Mouse (Mus musculus) limb, embryonic 11.5 days (tissue): Measurements from ENCODE around the gene Tango2. TPM values are rescaled to one million over a fixed set of nuclear protein-coding genes. Genes with fewer than 3 reads are reported as not detected.

ENCODE experiments used
- ATAC-seq: fragments of 200-750 bp; cut with Nextera tagmentation; 2 replicates; pipeline ENCODE4 v1.8.0; 2017; ENCODE audit warnings: low read depth; ENCODE audit not compliant: insufficient number of reproducible peaks, low FRiP score, low TSS enrichment
- DNase-seq: peaks from one replicate; pipeline ENCODE4 v3.0.0-alpha.2; 2015; ENCODE audit warnings: low spot score
- H3K27ac ChIP-seq: fragments of 300-500 bp; sonication (generic); replicated peaks from 2 replicates; pipeline ENCODE4 v1.5.1; 2014; ENCODE audit warnings: low read depth, mild to moderate bottlenecking, low read length
- H3K27me3 ChIP-seq: fragments of 300-500 bp; sonication (generic); 2 replicates; pipeline ENCODE4 v1.6.1; 2014; ENCODE audit warnings: mild to moderate bottlenecking, low read length, mixed read lengths; ENCODE audit not compliant: control insufficient read depth, insufficient read depth
- H3K36me3 ChIP-seq: fragments of 300-500 bp; sonication (generic); 2 replicates; pipeline ENCODE4 v1.6.1; 2014; ENCODE audit warnings: mild to moderate bottlenecking, low read length, moderate library complexity, mixed read lengths; ENCODE audit not compliant: control insufficient read depth, insufficient read depth
- H3K4me1 ChIP-seq: fragments of 300-500 bp; sonication (generic); 2 replicates; pipeline ENCODE4 v1.6.1; 2014; ENCODE audit warnings: low read length, mixed read lengths; ENCODE audit not compliant: control insufficient read depth, insufficient read depth
- H3K4me2 ChIP-seq: fragments of 300-500 bp; sonication (generic); 2 replicates; pipeline ENCODE4 v1.6.1; 2014; ENCODE audit warnings: low read depth, mild to moderate bottlenecking, moderate library complexity; ENCODE audit not compliant: severe bottlenecking
- H3K4me3 ChIP-seq: fragments of 300-500 bp; sonication (generic); 2 replicates; pipeline ENCODE4 v1.5.1; 2014; ENCODE audit warnings: low read depth, low read length
- H3K9ac ChIP-seq: fragments of 300-500 bp; sonication (generic); 2 replicates; pipeline ENCODE4 v1.6.1; 2014; ENCODE audit warnings: mild to moderate bottlenecking, low read length
- H3K9me3 ChIP-seq: fragments of 300-500 bp; sonication (generic); 2 replicates; pipeline ENCODE4 v1.6.1; 2016; ENCODE audit warnings: low read length; ENCODE audit not compliant: control insufficient read depth
- WGBS: fragments of 180-500 bp; shearing (Covaris S2); extraction: QIAGEN DNeasy Blood & Tissue Kit; methylation state at CpG from one replicate; pipeline ENCODE4 v1.1.7; 2014; 5-methylcytosine and 5-hydroxymethylcytosine counted together
- polyA plus RNA-seq: library from polyadenylated mRNA; unstranded; fragments of >200 nt; fragmentation: Nextera tagmentation; extraction: Ambion mirVana; gene quantifications from 2 replicates; pipeline ENCODE4 v1.2.1, GENCODE M21; 2014

Tango2 gene
- polyA plus RNA-seq: 20.1 and 21.2 TPM in 2 replicates

DNA sequence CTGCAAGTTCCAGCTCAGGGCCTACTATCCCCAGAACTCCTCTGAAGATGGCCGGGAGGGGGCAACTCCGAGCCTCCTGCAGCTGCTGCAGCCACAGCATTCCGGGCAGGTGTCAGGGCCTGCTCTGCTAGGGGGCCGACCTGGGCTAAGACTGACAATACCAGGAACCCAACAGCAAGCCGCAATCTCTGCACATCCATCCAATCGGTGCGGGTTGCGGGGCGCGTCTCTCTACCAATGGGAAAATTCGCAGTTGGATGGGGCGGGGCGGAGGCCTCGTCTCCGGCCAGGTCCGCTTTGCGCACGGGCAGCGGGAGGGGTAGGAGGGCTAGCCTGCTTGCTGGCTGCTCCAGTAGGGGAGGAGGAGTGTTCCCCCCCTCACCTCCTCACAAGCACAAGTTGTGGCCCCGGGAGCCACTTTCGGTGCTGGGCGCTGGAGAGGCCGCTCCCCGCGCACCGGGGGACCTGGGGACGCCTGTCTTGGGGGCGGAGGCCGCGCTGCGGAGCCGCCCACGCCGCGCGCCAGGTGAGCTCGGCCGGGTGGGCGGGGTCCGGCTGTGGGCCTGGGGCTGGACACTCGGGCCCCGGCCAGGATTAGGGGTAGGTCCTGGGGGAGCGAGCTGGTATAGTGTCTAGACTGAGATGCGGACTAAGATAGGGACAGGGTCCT is at the start of gene Tango2, which contains the start of gene Arvcf:
Gene Tango2, minus strand, starts transcription at position 173 of the 670 bp plus-strand sequence.
Gene Arvcf, plus strand, starts transcription at position 252 of the 670 bp plus-strand sequence.
- peaks cover 14% of the 10 kb centered on the region for H3K27me3 ChIP-seq
- H3K9ac ChIP-seq: peak within 1 kb of the TSS; percentile 55
- under 1% methylated on average over 44 of the region's 44 CpGs for WGBS
- no peaks in the 10 kb centered on the region for H3K36me3 ChIP-seq
- H3K27ac ChIP-seq: no peak within 1 kb of the TSS
- H3K4me1 ChIP-seq: peaks cover 7% of the 10 kb centered on the region; the same call in 1 of the 2 replicates
- H3K4me3 ChIP-seq: peak within 1 kb of the TSS; percentile 71
- peak within 1 kb of the TSS; percentile 98 for H3K4me2 ChIP-seq
- ATAC-seq (peak; percentile 81), DNase-seq (peak; percentile 94)
- H3K9me3 ChIP-seq: no peaks in the 10 kb centered on the region

DNA sequence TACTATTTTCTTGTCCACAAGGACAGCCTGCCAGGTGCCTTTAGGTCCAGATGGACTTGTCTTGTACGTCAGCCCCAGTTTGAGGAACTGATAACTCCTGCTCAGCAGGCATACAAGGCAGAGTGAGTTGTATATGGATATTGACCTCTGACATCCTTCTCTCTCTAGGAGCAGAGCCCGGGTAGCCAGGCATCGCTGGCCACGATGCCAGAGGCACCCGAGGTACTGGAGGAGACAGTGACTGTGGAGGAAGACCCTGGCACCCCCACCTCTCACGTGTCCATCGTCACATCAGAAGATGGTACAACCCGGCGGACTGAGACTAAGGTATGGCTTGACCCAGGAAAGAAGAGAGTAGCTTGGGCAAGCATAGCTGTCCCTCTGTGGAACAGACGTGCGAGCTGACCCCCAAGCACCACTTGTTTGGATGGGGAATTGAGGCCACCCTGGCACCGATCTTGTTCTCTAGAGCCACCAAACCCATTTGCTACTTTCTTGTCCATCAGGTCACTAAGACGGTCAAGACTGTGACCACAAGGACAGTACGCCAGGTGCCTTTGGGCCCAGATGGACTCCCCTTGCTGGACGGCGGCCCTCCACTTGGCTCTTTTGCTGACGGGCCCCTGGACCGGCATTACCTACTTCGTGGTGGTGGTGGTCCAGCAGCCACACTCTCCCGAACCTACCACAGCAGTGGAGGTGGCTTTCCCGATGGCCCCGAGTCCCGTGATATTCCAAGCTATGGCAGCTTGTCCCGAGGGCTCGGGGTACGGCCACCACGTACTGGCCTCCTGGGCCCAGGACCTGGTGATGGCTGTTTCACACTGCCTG is 49.1 kb upstream of the Tango2 start:
- Histone ChIP-seq H3K27ac (no peak overlapping the region), H3K4me3 (no peak overlapping the region), H3K4me2 (no peak overlapping the region), H3K36me3 (peaks cover 26% of the 10 kb centered on the region), H3K27me3 (no peaks in the 10 kb centered on the region), H3K9me3 (no peaks in the 10 kb centered on the region), H3K4me1 (peaks cover 21% of the 10 kb centered on the region), H3K9ac (no peak overlapping the region)
- no peak for DNase-seq
- 95% methylated on average over 27 of the region's 27 CpGs for WGBS
- ATAC-seq: no peak

DNA sequence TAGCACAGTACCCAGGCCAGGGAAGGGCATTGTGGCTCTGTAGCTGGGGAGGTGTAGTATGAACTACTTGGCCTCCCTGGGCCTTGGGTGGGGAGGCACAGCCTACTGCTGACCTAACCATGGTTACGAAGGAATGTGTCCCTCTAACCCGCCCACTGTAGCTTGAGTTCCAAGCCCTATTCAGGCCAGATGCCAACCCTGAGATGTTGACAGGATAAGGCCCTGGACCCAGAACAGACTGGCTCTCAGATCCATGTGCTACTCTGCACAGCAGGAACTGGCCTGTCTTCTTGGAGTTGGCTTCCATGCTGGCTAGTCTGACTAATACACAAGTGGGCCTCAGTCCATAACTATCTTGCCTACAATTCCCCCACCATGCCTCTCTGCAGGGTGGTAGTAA is 48.3 kb upstream of the Tango2 start:
- WGBS: 92% methylated on average over 2 of the region's 2 CpGs
- H3K9ac ChIP-seq: no peak overlapping the region
- no peak overlapping the region for H3K4me3 ChIP-seq
- H3K27ac ChIP-seq: no peak overlapping the region
- no peaks in the 10 kb centered on the region for H3K9me3 ChIP-seq
- ATAC-seq: no peak
- H3K4me2 ChIP-seq: no peak overlapping the region
- H3K27me3 ChIP-seq: no peaks in the 10 kb centered on the region
- peaks cover 26% of the 10 kb centered on the region for H3K36me3 ChIP-seq
- DNase-seq: no peak
- H3K4me1 ChIP-seq: peaks cover 21% of the 10 kb centered on the region

DNA sequence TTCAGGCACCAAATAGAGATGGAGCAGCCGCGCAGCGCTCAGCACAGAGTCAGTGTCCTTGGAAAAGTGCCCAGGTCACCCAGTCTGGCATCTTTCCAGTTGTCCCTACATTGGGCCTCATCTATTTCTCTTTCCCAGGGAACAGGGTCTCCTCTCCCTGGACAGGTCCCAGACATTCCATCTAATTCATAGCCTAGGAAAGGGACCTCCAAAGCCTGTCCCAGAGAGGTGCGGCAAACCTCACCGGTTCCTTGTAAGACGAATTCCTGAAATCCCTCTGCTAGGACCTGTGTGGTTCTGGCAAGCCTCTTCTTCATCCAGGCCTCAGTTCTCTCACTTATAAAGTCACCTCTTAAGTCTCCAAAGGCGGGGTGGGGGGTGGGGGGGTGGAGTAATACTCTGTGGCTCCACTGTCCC is 47.7 kb upstream of the Tango2 start:
- Histone ChIP-seq H3K4me1 (peaks cover 17% of the 10 kb centered on the region), H3K4me3 (no peak overlapping the region), H3K9me3 (no peaks in the 10 kb centered on the region), H3K27ac (no peak overlapping the region), H3K9ac (no peak overlapping the region), H3K4me2 (no peak overlapping the region), H3K36me3 (peaks cover 25% of the 10 kb centered on the region), H3K27me3 (no peaks in the 10 kb centered on the region)
- no peak for DNase-seq
- 41% methylated on average over 6 of the region's 7 CpGs for WGBS
- no peak for ATAC-seq

DNA sequence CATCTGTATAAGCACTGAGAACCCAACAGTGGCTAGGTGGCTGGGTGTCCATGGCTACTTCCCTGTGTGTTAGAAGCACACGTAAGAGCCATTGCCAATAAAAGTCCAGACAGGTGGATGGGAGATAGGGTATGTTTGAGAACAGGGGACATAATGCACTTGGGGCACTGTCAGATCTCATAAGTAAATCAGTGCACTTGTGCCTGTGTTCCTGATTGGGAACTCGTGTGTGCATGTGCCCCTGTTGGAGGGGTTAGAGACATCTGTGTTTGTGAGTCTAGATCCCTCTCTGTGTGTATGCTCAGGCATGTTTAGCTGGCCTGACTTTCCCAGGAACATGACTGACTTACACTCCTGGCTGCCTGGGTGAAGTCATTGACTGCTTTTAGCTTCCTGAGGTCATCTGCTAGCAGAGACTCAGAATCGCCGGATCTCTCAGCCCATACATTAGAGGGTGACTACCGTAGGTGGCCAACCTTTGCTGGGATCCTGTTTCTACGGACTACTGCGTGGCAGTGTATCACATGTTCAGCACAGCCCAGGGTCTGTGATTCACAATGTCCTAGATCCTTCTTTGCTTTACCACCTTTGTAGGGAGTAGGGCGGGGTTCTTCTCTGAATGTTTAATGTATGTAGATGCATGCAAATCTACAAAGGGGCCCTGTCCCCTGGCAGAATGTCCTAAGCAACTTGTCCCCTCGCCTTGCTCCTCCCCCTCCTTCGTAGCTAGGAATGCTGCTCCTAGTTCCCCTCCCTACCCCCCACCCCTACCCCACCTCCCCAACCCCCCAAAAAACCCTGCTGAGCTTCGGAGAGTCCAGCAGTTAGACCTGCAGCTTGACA is 47.1 kb upstream of the Tango2 start:
- Histone ChIP-seq H3K36me3 (peaks cover 21% of the 10 kb centered on the region), H3K4me2 (no peak overlapping the region), H3K4me1 (peaks cover 15% of the 10 kb centered on the region), H3K9ac (no peak overlapping the region), H3K27me3 (no peaks in the 10 kb centered on the region), H3K4me3 (no peak overlapping the region), H3K27ac (no peak overlapping the region), H3K9me3 (no peaks in the 10 kb centered on the region)
- ATAC-seq (no peak), DNase-seq (no peak)
- 30% methylated on average over 11 of the region's 11 CpGs for WGBS

DNA sequence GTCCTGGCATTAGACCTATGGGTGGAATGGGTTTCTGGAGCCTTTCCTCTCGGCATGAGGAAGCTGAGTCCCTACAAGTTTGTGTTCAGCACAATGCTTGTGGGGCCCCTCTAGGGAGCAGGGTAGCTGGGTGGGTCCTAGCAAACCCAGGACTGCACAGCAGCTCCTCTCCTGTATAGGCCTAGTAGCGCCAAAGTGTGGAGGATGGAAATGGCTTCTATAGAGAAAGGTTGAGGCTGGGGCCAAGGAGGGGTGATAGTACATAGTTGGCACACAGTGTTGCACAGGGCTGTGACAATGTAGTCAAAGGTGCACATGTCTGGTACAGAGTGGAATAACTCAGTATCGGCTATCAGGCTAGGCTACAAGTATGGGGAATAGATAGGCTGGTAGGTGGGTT is 46.2 kb upstream of the Tango2 start:
- 95% methylated on average over 3 of the region's 3 CpGs for WGBS

DNA sequence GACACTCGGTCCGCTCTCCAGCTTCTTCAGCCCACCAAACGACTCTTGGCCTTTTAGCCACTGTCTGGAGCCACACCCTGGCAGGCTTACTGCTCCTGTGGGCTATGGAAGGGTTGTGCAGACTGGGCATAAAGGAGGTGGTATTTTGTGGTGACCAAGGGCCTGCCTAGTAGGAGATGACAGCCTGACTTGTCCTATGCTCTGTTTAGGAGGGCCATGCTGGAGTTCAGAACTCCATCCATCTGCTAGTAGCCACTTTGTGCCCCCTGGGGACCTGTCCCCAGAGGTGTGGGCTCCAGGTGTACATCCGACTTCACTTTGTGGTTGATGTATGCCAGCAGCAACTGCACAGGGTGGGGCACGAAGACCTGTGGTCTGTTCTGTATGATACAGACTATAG is 45.7 kb upstream of the Tango2 start:
- Histone ChIP-seq H3K27ac (no peak overlapping the region), H3K4me3 (peak overlapping the region; percentile 84), H3K4me2 (peak overlapping the region; percentile 70), H3K36me3 (peaks cover 11% of the 10 kb centered on the region), H3K9me3 (no peaks in the 10 kb centered on the region), H3K9ac (peak overlapping the region; percentile 76; the same call in 1 of the 2 replicates), H3K27me3 (no peaks in the 10 kb centered on the region), H3K4me1 (peaks cover 18% of the 10 kb centered on the region)
- ATAC-seq: no peak
- DNase-seq: no peak
- WGBS: 55% methylated on average over 5 of the region's 5 CpGs

More for the DNA sequence above, 46.2 kb upstream of the Tango2 start:
- ATAC-seq (no peak), DNase-seq (no peak)
- Histone ChIP-seq H3K36me3 (peaks cover 13% of the 10 kb centered on the region), H3K4me2 (no peak overlapping the region), H3K27ac (no peak overlapping the region), H3K27me3 (no peaks in the 10 kb centered on the region), H3K4me1 (peaks cover 15% of the 10 kb centered on the region), H3K9me3 (no peaks in the 10 kb centered on the region), H3K9ac (no peak overlapping the region), H3K4me3 (no peak overlapping the region)
